Mouse (Mus musculus) thymus, postnatal 10 days (tissue): ENCODE results near the gene Bbc3.
"Not testable (repeated sequence)": the region's sequence is repeated elsewhere in the genome, so short reads cannot be mapped to it uniquely, and the experiment has no call there.

Experiments used
- DNase-seq, 2 experiments: peaks; one replicate each; pipeline ENCODE4 v3.0.0; 2021; ENCODE audit warnings: low spot score in 2 of 2

Gene Bbc3

DNA sequence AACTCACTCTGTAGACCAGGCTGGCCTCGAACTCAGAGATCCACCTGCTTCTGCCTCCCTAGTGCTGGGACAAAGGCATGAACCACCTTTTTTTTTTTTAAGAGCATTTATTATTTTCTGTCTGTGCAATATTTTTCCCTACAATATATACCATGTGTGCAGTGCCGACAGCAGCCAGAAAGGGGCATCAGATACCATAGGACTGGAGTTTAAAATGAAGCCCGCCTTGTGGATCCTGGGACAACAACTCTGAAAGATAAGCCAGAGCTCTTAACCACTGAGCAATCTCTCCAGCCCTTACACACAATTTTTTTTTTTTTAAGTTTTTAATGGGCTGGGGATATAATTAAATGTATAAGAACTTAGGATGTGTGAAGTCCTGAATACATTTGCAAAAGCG is 13.8 kb upstream of the Bbc3 start:
- no peak for DNase-seq

DNA sequence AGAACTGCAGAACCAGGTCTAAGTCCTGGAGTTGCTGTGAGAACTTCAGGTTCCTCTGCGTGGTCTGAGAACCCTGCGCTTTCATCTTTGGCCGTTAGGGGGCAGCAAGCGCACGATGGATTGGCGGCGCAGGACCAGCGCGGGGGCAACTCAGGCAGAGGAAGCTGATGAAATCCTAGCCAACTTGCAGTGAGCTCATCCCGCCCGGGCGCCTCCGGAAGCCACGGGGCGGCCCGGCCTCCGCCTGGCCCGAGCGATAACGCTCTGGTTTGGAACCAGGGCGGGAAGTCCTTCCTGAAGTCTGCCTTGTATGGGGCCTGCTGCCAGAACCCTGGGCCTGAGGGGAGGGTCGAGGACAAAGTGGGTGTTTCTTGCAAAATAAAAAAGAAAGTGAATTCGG is 13.4 kb upstream of the Bbc3 start:
- DNase-seq = peak; percentile 88 to 96

DNA sequence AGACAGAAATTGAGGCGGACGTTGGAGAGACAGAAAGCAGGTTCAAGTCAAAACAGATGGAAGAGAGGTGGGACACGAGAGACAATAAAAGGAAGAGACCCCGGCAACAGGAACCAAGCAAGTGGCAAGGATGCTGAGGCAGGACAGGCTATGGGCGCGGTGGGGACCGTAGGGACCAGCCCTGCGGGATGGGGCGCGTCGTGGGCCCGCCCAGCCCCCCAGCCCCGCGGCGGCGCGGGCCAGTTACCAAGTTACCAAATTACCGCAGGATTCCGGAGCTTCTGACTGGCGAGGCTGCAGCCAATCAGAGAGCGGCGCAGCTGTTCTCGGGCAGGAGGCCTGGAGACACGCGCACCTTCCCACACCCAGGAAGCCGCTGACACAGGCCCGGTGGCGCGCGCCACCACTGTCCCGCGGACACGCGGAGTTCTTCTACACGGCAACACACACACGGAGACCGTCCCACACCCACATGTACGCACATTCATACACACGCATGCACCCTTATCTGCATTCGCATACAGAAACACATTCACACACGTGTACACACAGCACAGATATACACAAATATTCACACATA is 12.8 kb upstream of the Bbc3 start:
- peak; percentile 76 to 77 for DNase-seq

DNA sequence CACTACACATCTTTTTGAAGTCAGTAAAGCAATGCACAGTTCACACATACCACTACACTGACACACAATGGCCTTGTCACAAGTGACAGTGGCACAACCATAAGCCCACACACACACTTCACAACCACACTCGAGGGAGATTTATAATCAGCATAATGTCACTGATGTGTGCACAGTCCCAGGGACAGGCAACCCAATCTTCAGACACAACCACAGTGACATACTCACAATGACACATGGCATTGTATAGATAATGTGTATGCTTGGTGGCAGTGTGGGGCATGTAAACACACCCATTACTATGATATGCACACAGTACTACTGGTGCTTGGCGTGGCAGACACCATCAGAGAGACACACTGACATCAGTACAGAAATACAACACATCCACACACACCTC is 12.0 kb upstream of the Bbc3 start:
- DNase-seq = no peak

DNA sequence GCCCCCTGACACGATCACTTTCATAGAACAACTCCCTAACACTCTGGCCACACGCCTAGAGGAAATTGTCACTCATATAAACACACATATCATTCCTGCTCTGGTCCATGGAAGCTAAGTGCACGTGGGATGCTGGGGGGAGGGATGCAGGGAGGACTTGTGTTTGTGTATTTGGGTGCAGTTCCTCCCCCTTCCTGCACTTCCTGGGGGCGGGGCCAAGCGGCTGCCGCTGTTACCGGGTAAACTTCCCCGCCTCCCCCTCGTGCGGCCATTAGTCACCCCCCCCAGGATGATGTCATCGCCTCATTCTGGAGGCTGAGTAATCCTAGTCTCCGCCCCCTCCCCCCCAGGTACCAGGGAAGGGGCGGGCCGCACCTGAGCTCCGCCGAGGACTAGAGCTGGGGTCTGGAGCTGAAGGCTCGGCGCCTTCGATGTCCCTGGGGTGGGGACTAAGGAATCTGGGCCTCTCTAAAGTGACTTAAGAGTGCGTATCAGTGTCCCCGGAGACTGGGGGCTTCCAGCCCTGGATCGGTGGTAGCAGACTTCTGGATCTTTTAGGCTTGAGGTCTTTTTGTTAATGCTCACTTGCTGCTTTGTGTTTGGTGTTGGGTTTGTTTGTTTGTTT is 11.3 kb upstream of the Bbc3 start:
- peak; percentile 84 to 89 for DNase-seq

DNA sequence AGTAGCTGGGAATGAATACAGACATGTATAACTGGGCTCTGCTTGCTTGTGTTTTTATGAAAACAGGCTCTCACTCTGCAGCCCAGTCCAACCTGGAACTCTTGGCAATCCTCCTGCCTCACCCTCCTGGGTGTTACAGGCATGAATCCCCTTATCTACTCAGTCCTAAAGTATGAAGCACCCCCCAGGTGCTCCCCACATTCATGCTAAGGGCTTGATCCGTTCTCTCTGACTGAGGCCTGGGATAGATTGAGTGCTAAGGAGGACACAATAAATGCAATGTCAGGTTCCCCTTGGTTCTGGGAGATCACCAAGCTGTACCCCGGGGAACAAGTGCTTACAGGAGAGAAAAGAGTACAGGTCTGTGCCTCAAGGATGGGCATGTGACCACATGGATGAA is 10.6 kb upstream of the Bbc3 start:
- DNase-seq = no peak

DNA sequence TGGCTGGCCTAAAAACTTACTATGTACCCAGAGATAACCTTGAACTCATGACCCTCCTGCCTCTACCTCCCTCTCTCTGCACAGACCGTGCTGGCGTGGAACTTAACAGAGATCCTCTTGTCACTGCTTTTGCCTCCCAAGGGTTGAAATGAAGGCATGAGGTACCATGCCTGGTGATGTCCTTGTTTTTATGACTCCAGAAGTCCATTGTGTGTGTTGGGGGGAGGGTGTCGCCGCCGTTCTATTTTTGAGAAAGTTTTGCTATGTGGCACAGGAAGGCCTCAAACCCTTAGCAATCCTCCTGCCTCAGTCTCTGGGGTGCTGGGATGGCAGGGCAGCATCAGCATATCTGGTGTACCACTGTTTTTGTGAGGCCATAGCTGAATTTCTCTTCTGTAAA is 9.3 kb upstream of the Bbc3 start:
- no peak for DNase-seq

DNA sequence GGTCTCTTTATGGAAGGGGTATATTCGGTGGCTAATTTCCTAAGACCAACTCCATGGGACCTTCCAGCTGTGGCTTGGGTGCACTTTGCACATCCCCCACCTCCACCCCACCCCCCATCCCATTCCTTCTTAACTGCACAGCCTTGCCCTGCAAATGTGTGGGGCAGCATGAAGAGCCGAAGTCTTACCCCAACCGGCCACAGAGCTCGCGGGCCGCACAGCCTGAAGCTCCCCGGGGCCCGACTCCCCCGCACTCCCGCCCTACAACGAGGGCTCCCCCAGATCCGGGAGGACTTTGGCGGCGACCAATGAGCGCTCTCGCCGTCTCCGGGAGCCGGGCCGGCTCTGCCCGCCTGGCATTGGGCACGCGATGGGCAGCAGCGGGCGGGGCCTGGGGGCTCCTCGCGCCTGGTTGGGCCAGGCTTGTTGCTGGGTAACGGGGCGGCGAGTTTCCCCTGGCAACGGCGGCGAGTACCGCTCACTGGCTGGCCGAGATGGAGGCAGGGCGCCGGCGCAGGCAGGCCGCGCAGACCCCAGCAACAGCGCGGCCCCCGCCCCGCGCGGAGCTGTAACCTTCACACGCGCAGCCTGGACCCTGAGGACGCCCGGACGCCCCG is 8.7 kb upstream of the Bbc3 start:
- peak in 1 of 2 experiments; percentile 39 for DNase-seq

DNA sequence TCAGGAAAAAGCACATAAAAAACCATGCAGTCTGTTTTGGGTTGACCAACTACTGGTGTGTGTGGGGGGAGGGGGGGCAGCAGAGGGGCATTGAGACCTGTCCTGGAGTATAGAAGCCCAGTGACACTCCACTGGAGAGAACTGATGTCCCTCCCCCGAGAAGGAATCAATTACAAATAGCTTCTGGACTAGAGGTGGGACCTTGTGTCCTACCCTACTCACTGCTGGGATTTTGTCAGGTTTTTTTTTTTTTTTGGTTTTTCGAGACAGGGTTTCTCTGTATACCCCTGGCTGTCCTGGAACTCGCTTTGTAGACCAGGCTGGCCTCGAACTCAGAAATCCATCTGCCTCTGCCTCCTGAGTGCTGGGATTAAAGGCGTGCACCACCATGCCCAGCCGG is 1.1 kb upstream of the Bbc3 start:
- not testable (repeated sequence) for DNase-seq

DNA sequence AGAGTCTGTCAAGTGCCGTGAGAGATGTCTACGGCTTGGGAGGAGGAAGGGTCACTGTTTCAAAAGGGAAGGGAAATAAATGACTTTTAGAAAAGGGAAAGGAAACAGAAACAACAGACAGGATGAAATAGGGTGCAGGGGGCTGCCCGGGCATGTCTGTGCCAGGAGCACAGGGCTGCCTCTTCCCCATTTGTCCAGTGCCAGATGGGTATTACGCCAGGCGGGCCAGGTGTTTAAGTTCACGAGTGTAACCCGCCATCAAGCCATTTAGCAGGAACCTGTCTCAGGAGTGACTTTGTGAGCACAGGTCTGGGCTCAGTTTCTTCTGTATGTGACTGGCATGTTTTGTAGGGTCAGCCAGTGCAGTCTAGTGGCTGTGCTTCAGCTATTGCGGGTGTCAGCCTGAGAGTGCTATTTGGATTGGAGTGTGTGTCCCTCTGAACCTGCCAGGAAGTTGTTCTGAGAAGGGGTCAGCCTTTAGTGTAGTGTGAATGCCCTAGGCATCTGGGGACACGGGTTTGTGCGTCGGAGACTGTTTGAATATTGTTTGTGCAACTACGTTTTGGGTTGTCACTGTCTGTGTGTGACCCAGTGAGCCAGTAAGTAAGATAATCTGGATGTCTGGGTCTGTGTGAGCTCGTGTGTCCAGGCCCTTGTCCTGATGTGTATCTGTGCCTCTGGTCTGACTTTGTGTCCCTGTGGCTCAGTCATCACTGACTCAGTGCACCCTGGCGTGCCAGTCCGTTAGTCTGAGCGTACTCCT is 543 bp downstream of the Bbc3 start:
- no peak for DNase-seq

DNA sequence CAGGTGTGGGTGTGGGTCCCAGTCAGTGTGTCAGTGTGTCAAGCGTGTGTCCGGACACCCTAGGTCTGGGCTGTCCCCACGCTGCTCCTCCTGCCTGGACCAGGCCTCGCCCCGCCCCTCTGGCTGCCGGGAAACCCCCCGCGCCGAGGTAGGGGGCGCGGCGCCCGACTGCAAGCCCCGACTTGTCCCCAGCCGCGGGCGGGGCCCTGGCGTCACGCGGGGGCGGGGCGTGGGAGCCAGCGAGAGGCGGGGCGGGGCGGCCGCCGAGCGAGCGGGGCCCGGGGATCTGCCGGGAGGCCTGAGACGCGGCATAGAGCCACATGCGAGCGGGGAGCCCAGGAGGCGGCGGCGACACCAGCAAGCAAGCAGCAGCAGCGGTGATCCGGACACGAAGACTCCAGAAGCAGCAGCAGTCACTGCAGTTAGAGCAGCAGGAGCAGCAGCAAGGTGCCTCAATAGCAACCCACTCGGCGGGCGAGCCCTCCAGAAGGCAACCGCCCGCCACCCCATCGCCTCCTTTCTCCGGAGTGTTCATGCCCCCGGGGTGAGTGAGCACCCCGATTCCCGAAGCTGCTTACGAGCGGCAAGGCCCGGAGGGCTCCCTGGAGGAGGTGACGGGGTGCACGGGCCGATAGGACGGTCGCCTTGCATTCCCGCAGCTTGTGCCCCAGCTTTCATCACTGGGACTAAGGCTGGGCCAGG is 1.3 kb downstream of the Bbc3 start:
- DNase-seq = peak; percentile 89 to 93

DNA sequence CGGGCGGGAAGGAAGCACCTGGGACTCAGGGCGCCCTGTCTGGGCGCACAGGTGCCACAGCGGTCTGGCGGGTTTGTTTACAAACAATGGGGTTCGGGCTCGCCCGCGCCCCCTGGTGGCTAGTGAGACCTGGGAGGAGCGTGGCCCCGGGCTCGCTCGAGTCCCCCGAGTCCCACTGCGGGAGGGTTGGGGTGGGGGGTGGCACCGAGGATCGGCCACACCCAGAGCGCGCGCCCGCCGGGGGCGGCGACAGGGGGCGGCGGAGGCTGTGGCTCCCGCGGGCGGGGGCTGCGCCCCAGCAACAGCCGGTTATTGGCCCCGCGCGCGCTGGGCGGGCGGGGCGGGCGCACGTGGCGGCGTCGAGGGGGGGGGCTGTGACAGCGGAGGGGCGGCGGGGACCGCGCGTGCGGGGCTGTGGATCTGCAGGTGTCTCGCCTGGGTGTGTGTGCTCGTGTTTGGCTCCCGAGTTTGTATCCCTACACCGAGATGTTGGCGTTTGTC is 1.9 kb downstream of the Bbc3 start:
- DNase-seq = peak; percentile 91 to 96

DNA sequence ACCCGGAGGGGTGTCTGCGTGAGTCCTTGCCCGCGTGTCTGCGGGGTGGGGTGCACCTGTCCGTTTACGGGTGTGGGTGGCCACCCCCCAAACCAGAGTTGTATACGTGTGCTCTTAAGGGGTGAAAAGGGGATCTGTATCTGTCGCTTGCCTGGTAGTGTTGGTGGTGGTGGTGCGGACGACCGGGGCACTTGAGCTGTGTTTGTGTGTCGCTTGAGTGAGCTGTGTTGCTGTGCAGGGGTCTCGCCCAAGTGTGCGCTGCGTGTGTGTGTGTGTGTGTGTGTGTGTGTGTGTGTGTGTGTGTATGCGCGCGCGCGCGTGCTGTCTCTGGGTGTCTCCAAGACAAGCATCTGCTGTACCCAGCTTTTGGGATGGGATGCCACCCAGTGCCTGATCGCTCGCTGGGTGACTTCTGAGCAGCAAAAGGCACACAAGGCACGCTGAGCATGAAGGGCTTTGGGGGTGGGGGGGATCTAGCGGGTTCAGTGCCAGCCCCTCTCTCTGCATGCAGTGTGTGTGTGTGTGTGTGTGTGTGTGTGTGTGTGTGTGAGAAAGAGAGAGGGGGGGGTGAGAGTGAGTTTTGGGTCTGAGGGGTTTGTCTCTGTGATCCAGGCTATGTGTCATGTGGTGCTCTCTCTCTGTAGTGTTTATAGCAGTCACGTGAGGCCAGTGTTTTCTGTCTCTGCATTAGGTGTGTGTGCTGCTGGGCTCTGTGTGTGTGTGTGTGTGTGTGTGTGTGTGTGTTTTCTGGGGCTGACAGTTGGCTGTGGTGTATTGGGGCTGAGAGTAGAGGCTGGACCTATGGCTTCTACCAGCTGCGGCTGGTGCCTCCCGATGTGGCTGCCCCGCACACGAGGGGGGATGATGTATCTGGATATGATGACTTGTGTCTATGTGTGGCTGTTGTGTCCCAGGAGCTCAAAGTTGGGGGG is 2.6 kb downstream of the Bbc3 start:
- DNase-seq = peak; percentile 40 to 43

DNA sequence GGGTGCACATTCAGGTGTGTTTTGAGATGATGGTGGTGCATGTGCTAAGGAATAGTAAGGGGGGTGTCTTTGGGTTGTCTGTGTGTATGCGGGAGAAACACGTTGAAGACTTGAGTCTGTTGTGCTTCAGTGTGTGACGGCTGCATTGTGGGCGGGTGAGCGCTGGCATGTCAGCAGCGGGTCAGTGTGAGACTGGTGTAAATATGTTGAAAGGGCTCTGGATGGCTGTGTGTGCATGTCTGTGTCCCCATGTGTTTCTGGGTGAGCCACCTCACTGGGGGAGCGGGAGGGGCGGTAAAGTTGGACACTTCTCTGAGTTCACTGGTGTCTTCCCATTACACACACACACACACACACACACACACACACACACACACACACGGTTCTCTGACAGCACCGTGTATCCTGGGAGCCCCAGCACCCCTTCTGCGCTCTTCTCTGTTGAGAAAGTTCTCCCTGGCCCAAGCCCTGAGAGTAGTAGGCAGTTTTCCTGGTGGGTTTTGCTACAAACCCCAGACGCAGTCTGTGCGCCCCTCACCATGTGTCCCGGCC is 3.3 kb downstream of the Bbc3 start:
- no peak for DNase-seq

DNA sequence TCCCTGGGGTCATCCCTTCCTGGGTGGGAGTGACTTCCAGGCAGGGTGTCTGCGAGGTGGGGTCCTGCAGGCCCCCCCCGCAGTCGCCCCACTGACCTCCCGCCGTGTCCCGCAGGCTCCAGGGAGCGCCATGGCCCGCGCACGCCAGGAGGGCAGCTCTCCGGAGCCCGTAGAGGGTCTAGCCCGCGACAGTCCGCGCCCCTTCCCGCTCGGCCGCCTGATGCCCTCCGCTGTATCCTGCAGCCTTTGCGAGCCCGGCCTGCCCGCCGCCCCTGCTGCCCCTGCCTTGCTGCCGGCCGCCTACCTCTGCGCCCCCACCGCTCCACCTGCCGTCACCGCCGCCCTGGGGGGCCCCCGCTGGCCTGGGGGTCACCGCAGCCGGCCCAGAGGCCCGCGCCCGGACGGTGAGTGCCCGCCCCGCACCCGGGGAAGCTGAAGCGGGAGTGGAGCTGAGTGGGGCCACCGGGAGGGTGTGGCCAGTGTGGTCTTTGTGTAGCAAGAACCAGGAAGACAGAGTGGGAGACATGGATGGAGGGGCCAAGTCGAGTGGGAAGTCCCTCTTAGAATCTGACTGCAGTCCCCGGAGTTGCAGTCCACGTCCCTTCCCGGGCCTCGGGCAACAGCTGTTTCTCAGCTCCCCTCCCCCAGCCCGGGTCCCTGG is 3.9 kb downstream of the Bbc3 start:
- no peak for DNase-seq

DNA sequence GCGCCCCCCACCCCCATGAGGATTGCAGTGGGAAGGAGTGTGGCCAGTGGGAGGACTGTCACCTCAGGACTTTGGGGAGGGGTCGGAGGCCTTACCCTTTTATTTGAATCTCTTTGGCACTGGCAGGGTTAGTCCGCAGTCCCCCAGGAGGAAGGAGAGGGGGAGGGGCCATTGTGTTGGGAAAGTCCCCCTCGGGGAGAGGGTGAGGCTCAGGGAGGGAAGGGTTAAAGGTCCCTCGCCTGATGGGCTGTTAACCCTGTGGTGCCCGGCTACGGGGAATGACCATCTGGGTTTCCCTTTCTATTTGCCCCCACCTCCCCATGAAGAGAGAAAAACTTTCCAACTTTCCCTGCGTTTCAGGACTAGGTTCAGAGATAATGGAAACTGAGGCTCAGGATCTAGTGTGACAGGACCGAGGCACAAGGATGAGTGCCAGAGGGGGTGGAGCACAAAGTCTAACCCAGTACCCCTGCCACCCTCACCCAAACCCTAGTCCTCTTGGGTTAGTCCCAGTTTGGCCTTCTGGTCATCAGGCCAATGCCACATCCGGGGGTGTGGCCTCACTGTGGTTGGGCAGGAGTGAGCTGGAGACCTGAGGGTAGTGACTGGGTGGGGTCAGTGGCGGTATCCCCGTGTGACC is 4.6 kb downstream of the Bbc3 start:
- DNase-seq = peak; percentile 27 to 31

DNA sequence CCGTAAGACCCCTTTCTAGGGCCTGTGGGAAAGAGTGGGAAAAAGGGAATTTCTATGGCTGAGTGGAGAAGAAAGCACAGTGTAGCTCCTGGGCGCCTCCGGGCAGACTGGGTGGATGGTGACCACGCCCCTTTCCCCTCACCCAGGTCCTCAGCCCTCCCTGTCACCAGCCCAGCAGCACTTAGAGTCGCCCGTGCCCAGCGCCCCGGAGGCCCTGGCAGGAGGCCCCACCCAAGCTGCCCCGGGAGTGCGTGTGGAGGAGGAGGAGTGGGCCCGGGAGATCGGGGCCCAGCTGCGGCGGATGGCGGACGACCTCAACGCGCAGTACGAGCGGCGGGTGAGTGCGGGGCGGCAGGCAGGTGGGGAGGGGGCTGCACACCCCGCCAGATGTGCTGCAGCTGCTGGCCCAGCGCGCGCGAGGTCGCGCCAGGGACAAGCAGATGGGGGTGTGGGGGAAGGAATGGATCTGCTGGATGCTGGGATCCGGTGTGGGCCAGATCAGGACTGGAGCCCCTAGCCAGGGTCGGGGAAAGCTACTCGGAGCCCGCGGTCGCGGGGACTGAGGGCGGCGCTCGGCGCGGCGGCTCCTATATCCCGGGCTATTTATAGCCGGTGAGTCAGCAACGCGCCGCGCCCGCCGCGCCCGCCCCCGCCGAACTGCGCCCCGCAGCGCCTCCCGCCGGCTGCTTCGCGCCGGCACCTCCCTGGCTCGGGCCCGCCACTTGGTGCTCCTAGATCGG is 5.5 kb downstream of the Bbc3 start:
- DNase-seq = peak; percentile 48 to 73

DNA sequence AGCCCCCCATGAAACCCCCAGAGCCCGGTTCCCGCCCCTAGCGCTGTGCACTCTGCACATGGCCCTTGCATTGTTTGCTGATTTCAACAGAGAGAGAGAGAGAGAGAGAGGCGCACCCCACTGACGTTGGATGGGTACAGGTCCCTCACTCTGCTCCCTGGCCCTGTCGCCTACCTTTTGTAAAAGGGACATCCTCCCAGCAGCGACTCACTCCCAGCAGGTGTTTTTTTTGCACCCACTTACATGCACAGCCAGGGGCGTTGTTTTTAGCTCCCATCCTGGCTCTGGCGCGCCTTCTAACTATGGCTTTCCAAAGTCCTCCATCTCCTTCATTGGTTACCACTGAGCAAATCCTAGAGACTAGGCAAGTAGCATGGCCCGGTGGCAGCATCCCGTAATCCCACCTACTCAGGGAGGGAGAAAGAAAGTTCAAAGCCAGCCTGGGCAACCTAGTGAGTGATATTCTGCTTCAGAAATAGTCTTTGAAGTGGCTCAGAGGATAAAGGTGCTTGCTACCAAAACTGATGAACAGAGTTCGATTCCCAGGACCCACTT is 6.1 kb downstream of the Bbc3 start:
- no peak for DNase-seq
